8 mouse cellular contexts compared by ENCODE assay signal in the genomic region with DNA sequence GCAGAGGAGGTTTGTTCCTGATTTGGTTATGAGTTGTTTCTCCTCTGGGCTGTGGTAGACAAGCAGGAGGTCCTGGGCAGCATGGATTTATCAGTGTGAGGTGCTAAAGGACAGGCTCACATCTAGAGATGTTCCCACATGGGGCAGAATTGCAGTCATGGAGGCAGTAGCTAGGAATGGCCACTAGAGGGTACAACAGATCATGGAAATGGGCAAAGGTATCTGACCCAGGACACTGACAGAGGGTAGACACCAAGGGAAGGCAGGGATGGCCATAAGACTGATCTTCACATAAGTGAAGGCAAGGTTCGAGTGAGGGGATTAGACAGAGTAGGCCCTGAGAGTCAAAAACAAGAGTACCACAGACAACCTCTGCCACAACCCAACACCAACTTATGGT. TPM values are rescaled to one million over a fixed set of nuclear protein-coding genes. Genes with fewer than 3 reads are reported as not detected.
A peak's percentile ranks its signal among the peaks of the same experiment; 100 is the strongest.
DNase-seq lines count a peak whose midpoint lies in the region; ATAC-seq and TF ChIP-seq lines count a peak whose summit lies in the region.

No protein-coding gene starts in this region.

- WGBS in forebrain, embryonic 12.5 days, result 65% methylated on average over 1 of the region's 1 CpGs
- 50% methylated on average over 1 of the region's 1 CpGs for WGBS in intestine, postnatal 0 days

- peaks cover 34% of the 10 kb centered on the region for H3K36me3 ChIP-seq in E14TG2a.4 (ENCODE audit: insufficient read depth, low read length)
- H3K36me3 ChIP-seq in forebrain, embryonic 12.5 days (replicated peaks), result peaks cover 24% of the 10 kb centered on the region
- peaks cover 15% of the 10 kb centered on the region for H3K36me3 ChIP-seq in intestine, postnatal 0 days (ENCODE audit: control insufficient read depth, insufficient read depth)

- H3K27me3 ChIP-seq in E14TG2a.4 (ENCODE audit: insufficient read depth, low read length), result no peaks in the 10 kb centered on the region
- no peaks in the 10 kb centered on the region for H3K27me3 ChIP-seq in forebrain, embryonic 12.5 days
- H3K27me3 ChIP-seq in intestine, postnatal 0 days (replicated peaks; ENCODE audit: control insufficient read depth, insufficient read depth, low read length), result no peaks in the 10 kb centered on the region

- H3K4me1 ChIP-seq in E14TG2a.4 (replicated peaks; ENCODE audit: low read depth, low read length), result peaks cover 5% of the 10 kb centered on the region; the same call in 1 of the 2 replicates
- no peaks in the 10 kb centered on the region for H3K4me1 ChIP-seq in forebrain, embryonic 12.5 days
- no peaks in the 10 kb centered on the region; the same call in 1 of the 2 replicates for H3K4me1 ChIP-seq in intestine, postnatal 0 days (replicated peaks; ENCODE audit: control insufficient read depth, insufficient read depth, low read length)

- H3K9me3 ChIP-seq in E14TG2a.4 (ENCODE audit: low read length), result no peaks in the 10 kb centered on the region
- no peaks in the 10 kb centered on the region for H3K9me3 ChIP-seq in forebrain, embryonic 12.5 days
- H3K9me3 ChIP-seq in intestine, postnatal 0 days (ENCODE audit: control insufficient read depth), result no peaks in the 10 kb centered on the region

- no peak overlapping the region for H3K27ac ChIP-seq in forebrain, embryonic 12.5 days
- H3K27ac ChIP-seq in intestine, postnatal 0 days (ENCODE audit: low read depth, low read length), result no peak overlapping the region

- no peak overlapping the region for H3K4me3 ChIP-seq in E14TG2a.4 (replicated peaks; ENCODE audit: low read length)
- H3K4me3 ChIP-seq in forebrain, embryonic 12.5 days (replicated peaks), result no peak overlapping the region
- H3K4me3 ChIP-seq in intestine, postnatal 0 days (ENCODE audit: low read depth, low read length), result no peak overlapping the region

- no peak overlapping the region for H3K4me2 ChIP-seq in forebrain, embryonic 12.5 days
- no peak overlapping the region for H3K4me2 ChIP-seq in intestine, postnatal 0 days (replicated peaks; ENCODE audit: low read depth)

- DNase-seq in 416B (ENCODE audit: low read depth) (peak; percentile 72), liver (peak; percentile 57)
- peak; percentile 50 for DNase-seq in c-Kit-positive CD71-negative TER-119-negative erythroid progenitor cells, embryonic 14.5 days (ENCODE audit: low read depth)
- peak; percentile 66 for DNase-seq in naive thymus-derived CD4-positive, alpha-beta T cell, adult 2 months (ENCODE audit: low read depth)
- DNase-seq in urinary bladder, adult 2 months (ENCODE audit: low spot score), result no peak

- peak; percentile 89 for TF ChIP-seq CTCF in E14TG2a.4 (conservative IDR thresholded peaks at IDR 0.05; ENCODE audit: low read length)
- TF ChIP-seq CTCF in intestine, postnatal 0 days (IDR thresholded peaks at IDR 0.05; ENCODE audit: low read depth), result peak; percentile 91

- 0 out of 2 replicates have a peak, but pooled peaks have one; percentile 44 for ATAC-seq in forebrain, embryonic 12.5 days (ENCODE audit: low FRiP score)
- no peak for ATAC-seq in intestine, postnatal 0 days

- H3K9ac ChIP-seq in forebrain, embryonic 12.5 days, result no peak overlapping the region
- no peak overlapping the region for H3K9ac ChIP-seq in intestine, postnatal 0 days (ENCODE audit: low read depth, low read length)

RNA-seq across cellular contexts. Expression of gene Atp5k, which starts 7.1 kb away (rescaled TPM):
- 430 and 435 TPM in 2 replicates for polyA plus RNA-seq in forebrain, embryonic 12.5 days (2016; fragmentation: Nextera tagmentation; extraction: Ambion mirVana)
- 829 and 847 TPM in 2 replicates for polyA plus RNA-seq in intestine, postnatal 0 days (2015; fragmentation: Nextera tagmentation; extraction: Ambion mirVana)
- polyA plus RNA-seq in urinary bladder, adult 2 months (2012; rRNA removed), result 219 and 292 TPM in 2 replicates

RNA-seq across cellular contexts. Expression of gene Mfsd7a, which starts 21.5 kb away (rescaled TPM):
- 0.10 TPM in 1 of 2 replicates, not detected in the other for polyA plus RNA-seq in forebrain, embryonic 12.5 days (2016; fragmentation: Nextera tagmentation; extraction: Ambion mirVana)
- polyA plus RNA-seq in intestine, postnatal 0 days (2015; fragmentation: Nextera tagmentation; extraction: Ambion mirVana), result 0.42 and 0.51 TPM in 2 replicates
- polyA plus RNA-seq in urinary bladder, adult 2 months (2012; rRNA removed), result 9.8 and 10.7 TPM in 2 replicates

RNA-seq across cellular contexts. Expression of gene Pcgf3, which starts 33.8 kb away (rescaled TPM):
- 36.2 and 36.8 TPM in 2 replicates for polyA plus RNA-seq in forebrain, embryonic 12.5 days (2016; fragmentation: Nextera tagmentation; extraction: Ambion mirVana)
- polyA plus RNA-seq in intestine, postnatal 0 days (2015; fragmentation: Nextera tagmentation; extraction: Ambion mirVana), result 9.3 and 10.2 TPM in 2 replicates
- polyA plus RNA-seq in urinary bladder, adult 2 months (2012; rRNA removed), result 13.9 and 17.1 TPM in 2 replicates

RNA-seq across cellular contexts. Expression of gene Pde6b, which starts 39.0 kb away (rescaled TPM):
- polyA plus RNA-seq in forebrain, embryonic 12.5 days (2016; fragmentation: Nextera tagmentation; extraction: Ambion mirVana), result 0.17 TPM in 1 of 2 replicates, not detected in the other
- 0.09 and 0.16 TPM in 2 replicates for polyA plus RNA-seq in intestine, postnatal 0 days (2015; fragmentation: Nextera tagmentation; extraction: Ambion mirVana)
- not detected in 2 replicates for polyA plus RNA-seq in urinary bladder, adult 2 months (2012; rRNA removed)

RNA-seq across cellular contexts. Expression of gene Gm42517, which starts 59.5 kb away (rescaled TPM):
- 0.10 TPM in 1 of 2 replicates, not detected in the other for polyA plus RNA-seq in forebrain, embryonic 12.5 days (2016; fragmentation: Nextera tagmentation; extraction: Ambion mirVana)
- polyA plus RNA-seq in intestine, postnatal 0 days (2015; fragmentation: Nextera tagmentation; extraction: Ambion mirVana), result 0.07 TPM in 1 of 2 replicates, not detected in the other
- 1.7 and 1.8 TPM in 2 replicates for polyA plus RNA-seq in urinary bladder, adult 2 months (2012; rRNA removed)
